Mouse (Mus musculus): ENCODE measurements around the gene Dusp22.

DNA sequence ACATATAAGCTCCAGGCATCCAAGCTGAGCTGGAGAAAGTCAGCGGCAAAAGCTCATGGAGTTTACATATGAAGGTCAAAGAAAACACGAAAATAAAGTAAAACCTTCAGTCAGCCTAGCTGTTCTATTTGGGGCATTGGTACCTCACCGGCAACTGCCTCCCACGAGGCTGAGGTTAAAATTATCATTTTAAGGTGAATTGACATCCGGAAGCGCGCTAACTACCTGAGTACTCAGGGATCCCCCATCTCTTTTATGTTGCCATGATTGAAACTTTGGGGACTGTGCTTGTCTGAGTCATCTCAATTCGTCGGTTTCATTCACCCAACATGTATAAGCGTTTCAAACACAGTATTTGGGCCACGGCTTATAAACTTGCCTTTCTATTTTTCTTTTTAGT lies 88.5 kb downstream of the Dusp22 start:
- TF ChIP-seq CTCF (IDR thresholded peaks at IDR 0.05; ENCODE audit: extremely low read depth, insufficient read length, insufficient replicate concordance, low read depth, low read length) (no peak), POLR2A (IDR thresholded peaks at IDR 0.05; ENCODE audit: low read depth, low read length) (no peak)

Measured in small intestine, adult 2 months (tissue).